Mouse (Mus musculus): ENCODE results near the gene Tbx10.

- no peak for TF ChIP-seq CTCF (IDR thresholded peaks at IDR 0.05)
- no peak for TF ChIP-seq EP300 (IDR thresholded peaks at IDR 0.05)
Observed at GRCm38 (mm10) chr19:4003112-4003511, 10.6 kb downstream of the Tbx10 start, which contains the start of gene Doc2g.
